Mouse (Mus musculus) small intestine, adult 2 months (tissue): ENCODE measurements around the gene Ppara.

Experiments used
- CTCF ChIP-seq: fragments of 200-500 bp; IDR thresholded peaks from 2 replicates; pipeline ENCODE4 v1.5.1; 2012; ENCODE audit warnings: low read depth, mild to moderate bottlenecking, control low read depth, inconsistent platforms, low read length, moderate library complexity, mixed read lengths; ENCODE audit not compliant: insufficient replicate concordance, insufficient read length; ENCODE audit errors: extremely low read depth
- POLR2A ChIP-seq: fragments of 200-500 bp; IDR thresholded peaks from 2 replicates; pipeline ENCODE4 v1.6.1; 2012; ENCODE audit warnings: low read depth, mild to moderate bottlenecking, control low read depth, inconsistent platforms, low read length, moderate library complexity

DNA sequence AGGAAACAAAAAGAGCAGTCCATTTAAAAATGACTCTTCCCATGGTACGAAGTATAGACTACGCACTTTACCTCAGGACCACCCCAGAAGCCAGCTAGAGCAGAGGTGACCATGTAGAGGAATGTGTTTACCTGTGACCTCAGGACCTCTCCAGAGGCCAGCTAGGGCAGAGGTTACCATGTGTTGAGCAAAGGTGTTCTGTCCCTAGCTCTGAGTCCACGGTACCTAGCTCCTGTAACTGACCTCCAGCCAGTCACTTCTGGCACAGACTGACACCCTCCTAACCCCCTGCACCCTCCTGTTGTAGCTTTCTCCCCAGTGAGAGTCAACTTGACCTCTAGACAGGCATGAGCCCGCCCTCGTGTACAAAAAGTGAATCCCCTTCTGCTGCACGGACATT, 52.7 kb downstream of the Ppara start:
- no peak for TF ChIP-seq POLR2A
- TF ChIP-seq CTCF = no peak
